Mouse (Mus musculus) lung, postnatal 4 days (tissue): ENCODE measurements around the gene Hexim2.

ENCODE experiments used
- DNase-seq, 2 experiments: peaks; one replicate each; pipeline ENCODE4 v3.0.0; 2021

Hexim2 gene

GRCm38 (mm10) chr11:103112552-103112912 is 19.7 kb upstream of the Hexim2 start:
- no peak for DNase-seq

DNA sequence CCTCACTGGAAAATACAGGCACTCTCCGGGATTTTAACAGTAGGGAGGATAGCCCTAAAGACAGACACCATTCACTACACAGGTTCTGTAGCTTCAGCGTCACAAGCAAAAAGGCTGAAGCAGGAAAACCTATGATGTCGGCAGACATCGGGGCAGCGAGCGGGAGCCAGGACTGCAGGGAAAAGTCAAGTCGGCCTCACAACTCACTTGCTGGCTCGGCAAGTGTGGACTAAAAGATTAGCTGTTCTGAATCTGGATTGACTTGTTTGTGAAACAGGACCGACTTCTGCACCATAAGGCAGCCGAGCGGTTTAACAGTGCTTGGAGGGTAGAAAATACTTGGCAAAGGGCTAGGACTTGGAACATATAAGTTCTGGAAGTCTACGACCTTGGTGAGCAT is 19.2 kb upstream of the Hexim2 start:
- DNase-seq, result peak in 1 of 2 experiments; percentile 21

GRCm38 (mm10) chr11:103113771-103114170 is 18.5 kb upstream of the Hexim2 start:
- no peak for DNase-seq

DNA sequence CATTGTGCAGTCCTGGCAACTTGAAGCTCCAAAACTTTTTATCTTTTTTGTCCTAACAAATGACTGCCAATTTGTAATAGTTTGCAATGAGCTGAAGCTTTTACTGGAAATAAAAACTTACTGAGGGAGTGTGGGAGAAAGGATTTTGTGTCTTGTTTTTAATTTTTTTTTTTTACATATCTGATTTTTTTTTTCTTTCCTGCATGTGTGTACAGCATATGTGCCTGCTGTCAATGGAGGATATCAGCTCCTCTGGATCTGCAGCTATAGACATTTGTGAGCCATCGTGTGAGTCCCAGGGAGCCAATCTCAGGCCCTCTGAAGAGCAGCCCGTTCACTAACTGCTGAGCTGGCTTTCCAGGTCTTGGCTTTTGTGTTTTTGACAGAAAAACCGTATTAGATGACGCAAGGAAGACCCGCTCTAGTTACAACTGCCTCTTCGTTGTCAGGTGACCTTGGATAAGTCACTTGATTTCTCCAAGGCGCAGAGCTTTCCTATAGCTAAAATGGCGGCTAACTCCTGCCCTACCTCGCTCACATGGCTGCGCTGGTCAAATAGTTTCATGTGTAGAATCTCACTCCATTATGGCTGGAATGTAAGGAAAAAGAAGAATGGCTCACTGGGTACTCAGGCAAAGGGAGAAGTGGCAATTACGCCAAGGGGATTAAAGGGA is 17.8 kb upstream of the Hexim2 start:
- peak in 1 of 2 experiments; percentile 21 for DNase-seq

DNA sequence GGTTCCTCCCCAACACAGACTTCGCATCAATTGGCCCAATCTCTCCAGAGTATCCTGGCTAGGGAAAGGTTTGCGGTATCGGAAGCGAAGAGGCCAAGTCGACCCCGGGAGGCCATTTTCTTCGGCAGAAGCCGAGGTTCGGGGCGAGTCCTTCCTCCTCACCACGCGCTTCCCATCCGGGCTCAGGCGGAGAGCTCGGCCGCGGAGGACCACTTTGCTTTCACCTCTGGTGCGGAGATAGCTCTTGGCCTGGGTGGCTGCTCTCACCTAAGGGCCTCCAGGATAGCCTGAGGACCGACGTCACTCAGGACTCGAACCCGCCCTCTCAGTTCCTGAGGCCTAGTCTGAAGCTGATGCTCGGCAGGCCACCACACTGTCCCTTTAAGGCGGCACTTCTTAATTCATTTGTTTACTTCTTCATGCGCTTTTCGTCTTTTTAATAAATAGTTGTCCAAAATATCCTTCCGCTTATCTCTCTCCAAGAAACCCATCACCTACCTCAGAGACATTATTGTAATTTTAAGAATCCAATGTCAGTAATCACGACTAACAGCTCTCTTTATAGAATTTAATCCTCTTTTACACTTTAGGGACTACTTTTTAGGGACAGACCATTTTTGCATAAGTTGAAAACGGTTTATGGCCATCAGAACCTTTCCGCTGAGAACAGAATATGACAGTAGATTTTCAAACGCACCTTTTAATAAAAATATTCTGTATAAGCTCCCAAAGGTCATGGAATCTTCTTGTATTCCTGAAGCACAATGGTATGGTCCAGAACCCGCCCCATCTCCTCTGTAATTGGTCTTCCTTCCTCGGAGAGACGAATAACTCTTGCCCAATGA is 16.8 kb upstream of the Hexim2 start:
- DNase-seq, result peak; percentile 86 to 91

GRCm38 (mm10) chr11:103116008-103116818 is 16.0 kb upstream of the Hexim2 start, which contains the start of gene Hexim1:
Gene Hexim1, plus strand, starts transcription at chr11:103116231.
- DNase-seq, result peak; percentile 100

- peak; percentile 86 to 87 for DNase-seq
Measured at GRCm38 (mm10) chr11:103116959-103117590, 15.2 kb upstream of the Hexim2 start.

GRCm38 (mm10) chr11:103117591-103118009 is 14.6 kb upstream of the Hexim2 start:
- peak; percentile 62 to 79 for DNase-seq

DNA sequence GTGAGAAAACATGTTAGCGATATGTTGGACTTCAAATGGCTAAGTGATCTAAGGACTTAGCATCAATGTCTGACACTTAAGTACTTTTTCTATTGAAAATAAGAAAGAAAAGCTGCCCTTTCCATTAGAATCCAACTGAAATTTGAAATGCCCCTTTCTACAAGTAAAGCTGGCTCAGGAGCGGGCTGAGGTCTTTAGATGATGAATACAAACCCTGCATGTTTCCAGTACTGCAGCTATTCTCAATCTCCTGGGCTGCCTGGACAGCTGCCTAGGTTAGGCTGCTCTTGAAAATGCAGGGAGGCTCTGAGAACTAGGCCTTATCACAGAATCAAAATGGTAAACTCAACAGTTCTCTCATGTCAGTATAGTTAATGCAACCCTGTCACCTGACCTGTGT is 13.4 kb upstream of the Hexim2 start:
- no peak for DNase-seq

DNA sequence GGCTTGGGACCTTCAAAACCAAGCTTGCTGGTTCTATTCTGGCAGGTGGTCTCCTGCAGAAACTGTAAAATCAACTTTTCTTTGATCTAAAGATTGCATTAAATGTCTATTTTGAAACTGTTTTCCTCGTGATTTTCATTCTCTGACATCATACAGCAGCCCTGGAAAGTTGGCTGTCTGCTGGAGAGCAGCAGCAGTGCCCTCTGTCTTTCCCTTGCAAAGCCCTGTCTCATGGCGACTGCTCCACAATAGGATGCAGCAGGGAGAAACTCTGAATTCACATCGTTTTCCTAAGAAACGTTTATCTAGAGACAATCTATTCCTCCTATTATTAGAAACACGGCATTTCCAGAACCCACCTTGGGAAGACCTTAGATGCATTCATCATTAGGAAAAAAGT is 12.6 kb upstream of the Hexim2 start:
- DNase-seq, result no peak

- DNase-seq, result peak in 1 of 2 experiments; percentile 48
Measured at GRCm38 (mm10) chr11:103120315-103120714, 11.9 kb upstream of the Hexim2 start.

DNA sequence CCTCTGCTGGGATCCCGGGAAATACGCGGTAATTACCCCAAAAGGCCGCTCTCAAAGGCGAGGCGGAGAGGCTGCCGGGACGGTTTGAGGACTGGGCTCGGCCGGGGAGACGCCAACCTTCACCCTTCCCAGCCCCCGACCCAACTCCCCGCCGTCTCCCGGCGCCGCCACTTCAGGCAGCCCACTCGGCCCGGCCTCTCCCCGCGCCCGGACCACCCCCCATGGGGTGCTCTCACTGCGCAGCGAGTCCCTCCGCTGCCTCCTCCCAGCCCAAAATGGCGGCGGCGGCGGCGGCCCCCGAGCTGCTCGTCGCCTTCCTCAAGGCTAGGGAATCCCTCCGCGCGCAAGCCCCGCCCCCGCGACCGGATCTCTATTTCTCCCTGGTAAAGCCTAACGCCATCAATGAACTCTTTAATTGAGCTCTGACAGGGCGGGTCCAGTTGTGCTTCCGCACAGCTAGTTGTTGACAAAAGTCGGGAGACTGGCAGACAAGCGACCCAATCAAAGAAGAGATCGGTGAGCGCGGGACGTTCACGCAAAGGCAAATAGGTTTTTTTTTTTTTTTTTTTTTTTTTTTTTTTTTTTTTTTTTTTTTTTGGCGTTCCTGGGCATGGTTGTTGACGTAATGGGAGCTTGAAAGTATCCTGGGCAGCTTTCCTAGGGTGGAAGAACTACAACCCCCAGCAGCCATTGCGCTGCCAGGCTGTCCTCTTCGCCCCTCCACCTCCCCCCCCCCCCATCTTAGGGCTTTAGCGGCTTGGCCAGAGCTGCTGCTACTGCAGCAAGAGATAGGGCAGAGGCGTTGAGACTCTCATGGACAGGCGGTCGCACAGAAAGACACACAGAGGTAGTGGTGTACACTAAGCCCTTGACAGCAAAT is 587 bp downstream of the Hexim2 start:
- DNase-seq, result peak; percentile 100

- no peak for DNase-seq
Measured at GRCm38 (mm10) chr11:103133456-103134185, 1.4 kb downstream of the Hexim2 start.

DNA sequence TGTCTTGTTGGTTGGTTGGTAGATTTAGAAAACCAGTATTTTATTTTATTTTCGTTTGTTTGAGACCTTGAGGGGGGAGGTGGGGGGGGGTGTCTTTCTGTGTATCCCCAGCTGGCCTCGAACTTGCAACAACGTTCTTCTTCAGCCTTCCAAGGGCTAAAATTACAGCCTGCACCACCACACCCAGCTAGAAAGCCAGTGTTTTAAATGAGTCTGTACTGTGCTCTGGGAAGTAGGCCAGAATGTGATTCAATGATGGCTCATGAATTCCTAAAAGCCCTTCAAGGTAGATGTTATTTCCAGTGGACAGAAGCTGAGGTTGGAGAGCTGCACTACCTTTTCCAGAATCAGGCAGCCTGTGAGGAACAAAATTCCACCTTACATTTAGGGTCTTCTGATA is 2.0 kb downstream of the Hexim2 start:
- DNase-seq, result no peak

- no peak for DNase-seq
Measured at GRCm38 (mm10) chr11:103136039-103136577, 3.9 kb downstream of the Hexim2 start.

GRCm38 (mm10) chr11:103139951-103140762 is 7.9 kb downstream of the Hexim2 start:
- no peak for DNase-seq

DNA sequence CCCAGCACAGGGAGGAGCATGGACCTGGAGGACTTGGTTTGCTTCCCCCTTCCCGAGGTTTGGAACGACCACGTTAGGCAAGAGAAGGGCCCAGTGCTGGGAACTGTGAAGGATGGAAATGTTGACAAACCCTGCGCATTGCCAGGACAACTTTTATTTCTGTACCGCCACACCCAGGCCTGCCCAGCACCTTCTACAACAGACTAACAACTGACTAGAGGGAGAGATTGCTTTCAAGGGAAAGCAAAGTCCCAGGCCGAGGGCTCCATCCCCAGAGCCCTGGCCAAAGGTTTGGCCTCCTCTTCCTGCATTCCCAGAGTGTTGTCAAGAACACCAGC is 8.5 kb downstream of the Hexim2 start:
- DNase-seq, result no peak

DNA sequence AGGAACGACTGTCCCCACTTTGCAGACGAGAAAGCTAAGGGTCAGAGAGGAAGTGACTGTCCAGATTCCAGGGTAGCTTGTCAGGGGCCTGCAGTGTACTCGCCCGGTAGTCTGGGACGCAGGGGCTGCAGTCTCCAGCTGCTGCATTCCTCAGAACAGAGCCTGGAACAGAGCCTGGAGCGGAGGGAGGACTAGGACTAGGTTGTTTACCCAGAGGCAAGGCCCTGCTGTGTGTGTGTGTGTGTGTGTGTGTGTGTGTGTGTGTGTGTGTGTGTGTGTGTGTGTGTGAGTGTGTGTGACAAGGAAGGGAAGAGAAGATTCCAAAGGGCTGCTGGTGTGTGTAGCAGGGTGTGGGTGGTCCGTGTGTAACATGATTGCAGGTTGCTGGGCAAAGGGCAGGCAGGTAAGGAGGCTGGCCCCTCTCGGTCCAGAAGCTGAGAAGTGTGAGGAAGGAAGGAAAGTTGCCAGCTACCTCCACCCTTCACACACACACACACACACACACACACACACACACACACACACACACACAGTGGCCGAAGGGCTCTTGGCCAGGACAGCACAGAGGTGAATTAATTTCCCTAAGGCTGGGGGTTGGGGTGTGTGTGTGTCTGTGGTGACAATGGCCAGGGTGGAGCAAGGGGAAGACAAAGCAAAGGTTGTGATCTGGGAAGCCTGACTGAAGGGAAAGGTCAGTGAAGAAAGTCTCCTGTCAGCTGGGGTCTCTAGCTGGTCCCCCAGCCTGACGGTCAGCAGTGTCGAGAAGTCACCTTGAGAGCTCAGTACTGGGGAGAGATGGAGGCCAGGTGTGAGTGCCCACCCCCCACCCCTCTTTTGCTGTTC is 9.1 kb downstream of the Hexim2 start:
- peak; percentile 77 to 90 for DNase-seq

- DNase-seq, result peak in 1 of 2 experiments; percentile 23
Measured at GRCm38 (mm10) chr11:103141944-103142255, 9.7 kb downstream of the Hexim2 start.
